Mouse (Mus musculus): ENCODE measurements at regions not wholly inside any gene's neighbourhood (a gene's known extent, or its start where the extent isn't known, plus 50 kb on each side); places are given as distances from the start of the nearest gene placed in this dataset.

DNA sequence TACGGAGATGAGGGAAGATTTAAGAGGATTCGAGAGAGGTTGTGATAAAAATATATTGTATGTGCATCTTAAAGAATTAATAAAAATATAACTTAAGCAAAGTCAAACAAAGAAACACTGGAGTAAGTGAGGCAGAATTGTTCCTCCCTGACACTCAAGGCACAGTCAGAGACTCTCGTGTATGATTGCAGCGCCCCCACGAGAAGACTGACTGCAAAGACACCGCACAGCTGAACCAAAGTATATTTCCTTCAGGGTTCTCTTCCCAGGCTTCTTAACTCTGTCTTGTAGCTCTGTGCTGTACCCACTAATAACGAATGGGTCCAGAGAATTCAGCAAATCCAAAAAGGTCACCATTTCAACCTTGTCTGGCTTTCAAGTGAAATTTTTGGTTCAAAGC, 89.9 kb upstream of the Zfp706 start:
- TF ChIP-seq POLR2A (IDR thresholded peaks at IDR 0.05; ENCODE audit: low read depth, low read length): no peak
- TF ChIP-seq USF1 (IDR thresholded peaks at IDR 0.05; ENCODE audit: low read depth, low read length): no peak
- TF ChIP-seq MAX (IDR thresholded peaks at IDR 0.05; ENCODE audit: low read length): no peak
- TF ChIP-seq JUND (conservative IDR thresholded peaks at IDR 0.05; ENCODE audit: low read depth, low read length): no peak
- no peak for TF ChIP-seq HCFC1 (IDR thresholded peaks at IDR 0.05; ENCODE audit: low read depth, low read length)
- no peak for TF ChIP-seq EP300 (IDR thresholded peaks at IDR 0.05; ENCODE audit: low read length)
- no peak for TF ChIP-seq CHD2 (IDR thresholded peaks at IDR 0.05; ENCODE audit: low read length)
